Mouse (Mus musculus) intestine, postnatal 0 days (tissue): ENCODE measurements around the gene Smim5. TPM values are rescaled to one million over a fixed set of nuclear protein-coding genes. Genes with fewer than 3 reads are reported as not detected.

Source experiments
- ATAC-seq: fragments of 200-750 bp; cut with Nextera tagmentation; 2 replicates; pipeline ENCODE4 v1.8.0; 2017; ENCODE audit warnings: mild to moderate bottlenecking, moderate TSS enrichment, moderate library complexity
- H3K27ac ChIP-seq: fragments of 300-500 bp; sonication (generic); 2 replicates; pipeline ENCODE4 v1.5.1; 2014; ENCODE audit warnings: mild to moderate bottlenecking, low read depth, low read length, moderate library complexity
- H3K27me3 ChIP-seq: fragments of 300-500 bp; sonication (generic); replicated peaks from 2 replicates; pipeline ENCODE4 v1.6.1; 2014; ENCODE audit warnings: low read length, mixed read lengths; ENCODE audit not compliant: control insufficient read depth, insufficient read depth
- H3K36me3 ChIP-seq: fragments of 300-500 bp; sonication (generic); 2 replicates; pipeline ENCODE4 v1.6.1; 2014; ENCODE audit warnings: mild to moderate bottlenecking, moderate library complexity; ENCODE audit not compliant: control insufficient read depth, insufficient read depth
- H3K4me1 ChIP-seq: fragments of 300-500 bp; sonication (generic); replicated peaks from 2 replicates; pipeline ENCODE4 v1.6.1; 2014; ENCODE audit warnings: antibody characterized with exemption, low read length, mixed read lengths; ENCODE audit not compliant: control insufficient read depth, insufficient read depth
- H3K4me2 ChIP-seq: fragments of 300-500 bp; sonication (generic); replicated peaks from 2 replicates; pipeline ENCODE4 v1.6.1; 2014; ENCODE audit warnings: low read depth, mild to moderate bottlenecking, moderate library complexity
- H3K4me3 ChIP-seq: fragments of 300-500 bp; sonication (generic); 2 replicates; pipeline ENCODE4 v1.5.1; 2014; ENCODE audit warnings: low read depth, low read length
- H3K9ac ChIP-seq: fragments of 300-500 bp; sonication (generic); 2 replicates; pipeline ENCODE4 v1.6.1; 2014; ENCODE audit warnings: mild to moderate bottlenecking, low read depth, low read length
- H3K9me3 ChIP-seq: fragments of 300-500 bp; sonication (generic); 2 replicates; pipeline ENCODE4 v1.6.1; 2016; ENCODE audit warnings: mixed run types; ENCODE audit not compliant: control insufficient read depth
- CTCF ChIP-seq: sonication (generic); IDR thresholded peaks from 2 replicates; pipeline ENCODE4 v1.5.1; 2016; ENCODE audit warnings: low read depth, mild to moderate bottlenecking, control low read depth, antibody characterized with exemption, moderate library complexity
- WGBS: fragments of 180-500 bp; shearing (Covaris S2); extraction: QIAGEN DNeasy Blood & Tissue Kit; methylation state at CpG from one replicate; pipeline ENCODE4 v1.1.7; 2014; 5-methylcytosine and 5-hydroxymethylcytosine counted together
- polyA plus RNA-seq: library from polyadenylated mRNA; unstranded; fragments of >200 nt; fragmentation: Nextera tagmentation; extraction: Ambion mirVana; gene quantifications from 2 replicates; pipeline ENCODE4 v1.2.1, GENCODE M21; 2015

Smim5 gene
- polyA plus RNA-seq, 1 experiment from 2014 or later, result 1.9 TPM

- Histone ChIP-seq H3K4me3 (no peak overlapping the region), H3K36me3 (no peaks in the 10 kb centered on the region), H3K9me3 (no peaks in the 10 kb centered on the region), H3K27ac (no peak overlapping the region), H3K4me2 (no peak overlapping the region), H3K27me3 (peaks cover 7% of the 10 kb centered on the region; the same call in 1 of the 2 replicates), H3K9ac (no peak overlapping the region), H3K4me1 (no peaks in the 10 kb centered on the region)
- 81% methylated on average over 8 of the region's 8 CpGs for WGBS
- ATAC-seq, result no peak
- TF ChIP-seq CTCF, result peak; percentile 57
Measured at GRCm38 (mm10) chr11:115863895-115864294, 35.9 kb upstream of the Smim5 start.

GRCm38 (mm10) chr11:115869393-115869792 is 30.4 kb upstream of the Smim5 start:
- H3K4me1 ChIP-seq, result no peaks in the 10 kb centered on the region; the same call in 1 of the 2 replicates
- H3K36me3 ChIP-seq, result no peaks in the 10 kb centered on the region
- H3K27ac ChIP-seq, result peak overlapping the region; percentile 77
- H3K4me3 ChIP-seq, result no peak overlapping the region
- H3K4me2 ChIP-seq, result 0 out of 2 replicates have a peak overlapping the region, but pooled peaks have one; percentile 18
- peak; percentile 82 for ATAC-seq
- no peak overlapping the region for H3K9ac ChIP-seq
- no peak for TF ChIP-seq CTCF
- no peaks in the 10 kb centered on the region for H3K27me3 ChIP-seq
- WGBS, result 31% methylated on average over 8 of the region's 8 CpGs
- H3K9me3 ChIP-seq, result no peaks in the 10 kb centered on the region

GRCm38 (mm10) chr11:115872437-115872836 is 27.3 kb upstream of the Smim5 start:
- H3K36me3 ChIP-seq, result no peaks in the 10 kb centered on the region
- ATAC-seq, result peak; percentile 31
- H3K27me3 ChIP-seq, result no peaks in the 10 kb centered on the region
- 21% methylated on average over 4 of the region's 4 CpGs for WGBS
- no peaks in the 10 kb centered on the region; the same call in 1 of the 2 replicates for H3K4me1 ChIP-seq
- H3K4me3 ChIP-seq, result no peak overlapping the region
- no peak for TF ChIP-seq CTCF
- no peaks in the 10 kb centered on the region for H3K9me3 ChIP-seq
- no peak overlapping the region for H3K9ac ChIP-seq
- H3K27ac ChIP-seq, result peak overlapping the region; percentile 54; the same call in 1 of the 2 replicates
- H3K4me2 ChIP-seq, result no peak overlapping the region; the same call in 1 of the 2 replicates

- Histone ChIP-seq H3K27me3 (no peaks in the 10 kb centered on the region), H3K4me2 (no peak overlapping the region), H3K27ac (no peak overlapping the region), H3K4me1 (no peaks in the 10 kb centered on the region), H3K4me3 (no peak overlapping the region), H3K36me3 (peaks cover 11% of the 10 kb centered on the region), H3K9ac (no peak overlapping the region), H3K9me3 (no peaks in the 10 kb centered on the region)
- ATAC-seq, result no peak
- no peak for TF ChIP-seq CTCF
- 83% methylated on average over 3 of the region's 3 CpGs for WGBS
Measured at GRCm38 (mm10) chr11:115875935-115876334, 23.8 kb upstream of the Smim5 start.

GRCm38 (mm10) chr11:115876438-115876837 is 23.3 kb upstream of the Smim5 start:
- H3K4me2 ChIP-seq, result peak overlapping the region; percentile 66; the same call in 1 of the 2 replicates
- no peak overlapping the region for H3K9ac ChIP-seq
- no peaks in the 10 kb centered on the region for H3K27me3 ChIP-seq
- no peak overlapping the region for H3K4me3 ChIP-seq
- peaks cover 16% of the 10 kb centered on the region for H3K36me3 ChIP-seq
- 77% methylated on average over 5 of the region's 5 CpGs for WGBS
- no peak for ATAC-seq
- H3K9me3 ChIP-seq, result no peaks in the 10 kb centered on the region
- peak overlapping the region; percentile 94 for H3K27ac ChIP-seq
- H3K4me1 ChIP-seq, result no peaks in the 10 kb centered on the region; the same call in 1 of the 2 replicates
- TF ChIP-seq CTCF, result peak; percentile 58

GRCm38 (mm10) chr11:115877174-115877755 is 22.5 kb upstream of the Smim5 start:
- Histone ChIP-seq H3K9me3 (no peaks in the 10 kb centered on the region), H3K9ac (peak overlapping the region; percentile 73), H3K36me3 (peaks cover 24% of the 10 kb centered on the region), H3K4me3 (peak overlapping the region; percentile 55), H3K4me2 (peak overlapping the region; percentile 66), H3K27me3 (no peaks in the 10 kb centered on the region), H3K4me1 (no peaks in the 10 kb centered on the region; the same call in 1 of the 2 replicates), H3K27ac (peak overlapping the region; percentile 94)
- TF ChIP-seq CTCF, result no peak
- peak; percentile 89 for ATAC-seq
- 18% methylated on average over 6 of the region's 6 CpGs for WGBS
